8 mouse cellular contexts compared by ENCODE assay signal in genomic region chr5:106803094-106803493, GRCm38 (mm10).
DNase-seq lines count a peak whose midpoint lies in the region; ATAC-seq and TF ChIP-seq lines count a peak whose summit lies in the region.

No protein-coding gene starts in this region.

- 0 out of 2 replicates have a peak overlapping the region, but pooled peaks have one; percentile 53 for H3K4me2 ChIP-seq in heart, postnatal 0 days (ENCODE audit: low read depth, low read length)
- H3K4me2 ChIP-seq in lung, embryonic 16.5 days (ENCODE audit: low read depth, low read length), result no peak overlapping the region

- DNase-seq in adrenal gland, postnatal 25 days, result peak; percentile 78
- peak; percentile 63 for DNase-seq in heart, postnatal 0 days (ENCODE audit: low spot score)
- peak; percentile 81 to 86 for DNase-seq in kidney, postnatal 4 days
- DNase-seq in ovary, adult 18-20 months (ENCODE audit: low spot score), result peak; percentile 56
- peak; percentile 62 to 76 for DNase-seq in thymus, postnatal 10 days (ENCODE audit: low spot score in 2 of 2)

- peak; percentile 76 for ATAC-seq in heart, postnatal 0 days (ENCODE audit: insufficient read depth, low read depth)
- ATAC-seq in lung, embryonic 16.5 days (ENCODE audit: low read depth), result peak; percentile 51; the same call in 1 of the 2 replicates

- TF ChIP-seq CTCF in E14TG2a.4 (conservative IDR thresholded peaks at IDR 0.05; ENCODE audit: low read length), result peak; percentile 65
- TF ChIP-seq CTCF in embryonic fibroblast, embryonic 13.5 days (IDR thresholded peaks at IDR 0.05; ENCODE audit: borderline replicate concordance, insufficient read depth, low read length), result peak; percentile 54; the same call in 1 of the 2 replicates
- TF ChIP-seq CTCF in heart, postnatal 0 days (IDR thresholded peaks at IDR 0.05; ENCODE audit: low read depth), result peak; percentile 78

- H3K9ac ChIP-seq in heart, postnatal 0 days (replicated peaks; ENCODE audit: low read depth, low read length), result no peak overlapping the region
- no peak overlapping the region for H3K9ac ChIP-seq in lung, embryonic 16.5 days (ENCODE audit: low read length)

- TF ChIP-seq EP300 in heart, postnatal 0 days (IDR thresholded peaks at IDR 0.05; ENCODE audit: low read depth), result no peak

- TF ChIP-seq POLR2A in embryonic fibroblast, embryonic 13.5 days (IDR thresholded peaks at IDR 0.05; ENCODE audit: low read depth, low read length), result no peak

- H3K36me3 ChIP-seq in E14TG2a.4 (ENCODE audit: insufficient read depth, low read length), result no peaks in the 10 kb centered on the region
- no peaks in the 10 kb centered on the region for H3K36me3 ChIP-seq in heart, postnatal 0 days (replicated peaks; ENCODE audit: control insufficient read depth, insufficient read depth, low read length)
- no peaks in the 10 kb centered on the region for H3K36me3 ChIP-seq in lung, embryonic 16.5 days (ENCODE audit: control insufficient read depth, insufficient read depth, low read length)

- no peak overlapping the region for H3K4me3 ChIP-seq in E14TG2a.4 (replicated peaks; ENCODE audit: low read length)
- no peak overlapping the region for H3K4me3 ChIP-seq in embryonic fibroblast, embryonic 13.5 days (ENCODE audit: insufficient read depth, low read length)
- H3K4me3 ChIP-seq in heart, postnatal 0 days (ENCODE audit: low read depth, low read length), result no peak overlapping the region
- no peak overlapping the region for H3K4me3 ChIP-seq in lung, embryonic 16.5 days (ENCODE audit: low read length)

- H3K27me3 ChIP-seq in E14TG2a.4 (ENCODE audit: insufficient read depth, low read length), result peaks cover 7% of the 10 kb centered on the region
- H3K27me3 ChIP-seq in heart, postnatal 0 days (ENCODE audit: control insufficient read depth, insufficient read depth, low read length), result no peaks in the 10 kb centered on the region
- H3K27me3 ChIP-seq in lung, embryonic 16.5 days (ENCODE audit: control insufficient read depth, insufficient read depth, low read depth, low read length), result peaks cover 4% of the 10 kb centered on the region; the same call in 1 of the 2 replicates

- H3K9me3 ChIP-seq in E14TG2a.4 (ENCODE audit: low read length), result no peaks in the 10 kb centered on the region
- H3K9me3 ChIP-seq in heart, postnatal 0 days (replicated peaks; ENCODE audit: control insufficient read depth, low read length), result no peaks in the 10 kb centered on the region
- H3K9me3 ChIP-seq in lung, embryonic 16.5 days (ENCODE audit: control insufficient read depth, low read length), result no peaks in the 10 kb centered on the region

- no peak overlapping the region for H3K27ac ChIP-seq in embryonic fibroblast, embryonic 13.5 days (ENCODE audit: insufficient read depth, low read length)
- no peak overlapping the region for H3K27ac ChIP-seq in heart, postnatal 0 days (ENCODE audit: low read depth)
- no peak overlapping the region for H3K27ac ChIP-seq in lung, embryonic 16.5 days (ENCODE audit: low read length)

- under 1% methylated on average over 12 of the region's 12 CpGs for WGBS in heart, postnatal 0 days
- WGBS in lung, embryonic 16.5 days, result 1% methylated on average over 12 of the region's 12 CpGs

- H3K4me1 ChIP-seq in E14TG2a.4 (replicated peaks; ENCODE audit: low read depth, low read length), result peaks cover 8% of the 10 kb centered on the region
- H3K4me1 ChIP-seq in embryonic fibroblast, embryonic 13.5 days (ENCODE audit: control insufficient read depth, insufficient read depth, low read length), result peaks cover 4% of the 10 kb centered on the region; the same call in 1 of the 2 replicates
- H3K4me1 ChIP-seq in heart, postnatal 0 days (ENCODE audit: control insufficient read depth, insufficient read depth), result no peaks in the 10 kb centered on the region
- peaks cover 14% of the 10 kb centered on the region for H3K4me1 ChIP-seq in lung, embryonic 16.5 days (replicated peaks; ENCODE audit: control insufficient read depth, insufficient read depth, low read length)
